Mouse (Mus musculus) urinary bladder, adult 2 months (tissue): ENCODE data around the gene Insm1. TPM values are rescaled to one million over a fixed set of nuclear protein-coding genes. Genes with fewer than 3 reads are reported as not detected.

Experiments used
- DNase-seq: peaks from one replicate; pipeline ENCODE4 v3.0.0; 2022; ENCODE audit warnings: low spot score
- polyA plus RNA-seq: library from polyadenylated mRNA; depleted of rRNA; stranded (reverse); fragments of >200 nt; gene quantifications from 2 replicates; pipeline ENCODE4 v1.2.3, GENCODE M21; 2012

Insm1 gene
- polyA plus RNA-seq, 1 experiment, result 0.03 TPM

DNA sequence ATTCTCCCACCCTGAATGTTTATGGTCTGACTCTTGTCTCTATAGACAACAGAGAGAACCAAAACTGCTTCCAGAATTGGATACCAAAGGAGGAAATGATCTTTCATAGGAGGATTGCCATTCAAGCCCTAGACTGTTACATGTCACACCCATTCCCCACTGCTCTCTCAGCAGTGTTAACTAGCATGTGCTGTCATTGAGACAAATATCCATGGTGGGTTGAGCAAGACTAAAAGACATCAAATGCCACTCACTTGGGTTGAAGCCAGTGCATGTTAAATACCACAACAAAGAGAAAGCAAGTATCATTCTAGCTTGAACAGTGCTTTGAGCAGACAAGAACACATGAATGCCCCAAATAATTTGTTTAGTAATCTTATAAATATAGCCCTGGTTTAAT lies 41.2 kb downstream of the Insm1 start:
- no peak for DNase-seq

DNA sequence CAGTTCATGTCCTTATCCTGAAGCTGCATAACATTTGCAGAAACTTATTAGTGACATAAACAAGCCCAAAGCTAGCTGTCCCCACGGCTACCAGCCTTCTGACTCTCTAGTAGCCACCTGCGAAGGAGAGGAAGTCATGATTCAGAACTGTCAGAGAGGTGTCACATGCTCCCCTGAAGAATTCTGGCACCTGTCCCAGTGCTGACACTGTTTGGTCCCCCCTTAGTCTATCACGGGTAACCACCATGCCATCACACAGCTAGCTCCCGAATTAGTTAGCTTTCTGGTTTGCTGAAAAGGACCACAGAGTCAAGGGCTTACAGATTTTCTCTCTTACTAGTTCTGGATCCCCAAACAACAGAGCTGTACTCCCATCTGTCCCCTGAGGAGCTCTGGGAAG lies 43.3 kb downstream of the Insm1 start:
- DNase-seq, result no peak

DNA sequence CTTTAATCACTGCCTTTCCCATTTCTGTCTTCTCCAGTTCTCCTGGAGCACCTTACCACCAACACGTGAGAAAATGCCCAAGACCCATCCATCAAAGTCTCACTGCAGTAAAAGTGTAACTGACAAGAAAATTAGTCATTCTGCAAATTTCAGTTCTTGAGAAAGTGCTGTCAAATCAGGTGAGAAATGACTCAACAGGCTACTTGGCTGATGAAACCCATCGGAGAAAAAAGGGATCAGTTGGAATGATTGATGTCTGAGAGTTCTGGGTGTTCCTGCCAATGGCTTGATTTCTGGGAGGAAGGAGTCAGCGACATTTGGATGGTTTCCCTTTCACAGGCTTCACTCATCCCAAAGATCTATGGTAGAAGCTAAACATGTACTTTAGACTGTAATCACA lies 44.8 kb downstream of the Insm1 start:
- DNase-seq, result no peak
